ENCODE assay signal across 8 mouse cellular contexts in genomic region chr17:70706976-70707818, GRCm38 (mm10).
A peak's percentile ranks its signal among the peaks of the same experiment; 100 is the strongest.
DNase-seq lines count a peak whose midpoint lies in the region; ATAC-seq lines count a peak whose summit lies in the region.

No protein-coding gene starts in this region.

- 6% methylated on average over 28 of the region's 28 CpGs for WGBS in hindbrain, embryonic 15.5 days

- DNase-seq in NIH3T3 (ENCODE audit: low read depth) = peak; percentile 87
- DNase-seq in cerebellum, postnatal 14 days = peak; percentile 85 to 87
- DNase-seq in frontal cortex, postnatal 36 days (ENCODE audit: low spot score in 2 of 2) = peak; percentile 81 to 87
- peak; percentile 75 to 78 for DNase-seq in layer of hippocampus, postnatal 36 days
- DNase-seq in lung, postnatal 4 days = peak; percentile 82 to 90
- DNase-seq in retina, postnatal 7 days (ENCODE audit: low read depth, low spot score) = peak; percentile 53
- DNase-seq in urinary bladder, adult 18-20 months (ENCODE audit: low spot score in 2 of 2) = peak; percentile 71 to 75

- peak; percentile 74; the same call in 1 of the 2 replicates for ATAC-seq in hindbrain, embryonic 15.5 days (ENCODE audit: low FRiP score, low read depth)

- H3K36me3 ChIP-seq in hindbrain, embryonic 15.5 days = no peaks in the 10 kb centered on the region

- H3K9ac ChIP-seq in hindbrain, embryonic 15.5 days = peak overlapping the region; percentile 4; the same call in 1 of the 2 replicates

- H3K4me2 ChIP-seq in hindbrain, embryonic 15.5 days = peak overlapping the region; percentile 58

- no peaks in the 10 kb centered on the region for H3K27me3 ChIP-seq in hindbrain, embryonic 15.5 days

- no peaks in the 10 kb centered on the region for H3K9me3 ChIP-seq in hindbrain, embryonic 15.5 days

- H3K27ac ChIP-seq in hindbrain, embryonic 15.5 days (replicated peaks) = no peak overlapping the region

- peak overlapping the region; percentile 22 for H3K4me3 ChIP-seq in hindbrain, embryonic 15.5 days

- peaks cover 5% of the 10 kb centered on the region for H3K4me1 ChIP-seq in hindbrain, embryonic 15.5 days (replicated peaks)
